Comparison of ENCODE assay signal across 8 mouse cellular contexts in the genomic region with DNA sequence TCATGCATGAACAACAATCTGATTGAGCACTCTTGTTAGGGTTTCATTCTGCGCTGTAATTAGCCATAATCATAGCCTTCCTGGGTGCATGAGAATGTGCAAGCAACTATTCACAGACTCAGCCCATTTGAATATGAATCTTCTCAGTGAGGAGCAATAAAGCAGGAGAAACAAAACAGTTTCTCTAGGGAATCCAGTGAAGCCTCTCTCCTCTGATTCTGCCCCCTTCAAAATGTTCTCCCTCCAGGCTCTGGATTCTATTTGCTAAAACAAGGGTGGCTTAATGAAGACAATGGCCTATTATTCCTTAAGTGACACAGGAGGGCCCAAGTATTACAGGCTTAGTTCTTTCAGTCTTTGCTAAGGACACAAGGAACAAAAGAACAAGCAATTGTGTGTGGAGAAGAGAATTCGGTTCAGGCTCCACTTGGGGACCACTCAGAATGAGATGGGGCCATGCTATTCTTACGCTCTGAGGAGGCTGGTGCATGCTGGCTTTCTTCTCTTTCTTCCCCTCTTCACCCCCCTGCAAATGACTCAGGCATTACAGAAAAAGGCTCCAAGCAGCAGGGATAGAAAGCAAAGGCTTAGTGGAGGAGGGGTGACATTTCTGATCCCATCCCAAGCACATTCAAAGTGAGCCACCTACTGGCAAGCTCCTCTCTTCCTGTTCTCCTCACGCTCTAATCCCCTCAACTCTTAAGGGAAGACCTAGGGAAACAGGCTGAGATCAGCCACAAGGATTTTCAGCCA.
A peak's percentile ranks its signal among the peaks of the same experiment; 100 is the strongest.
DNase-seq lines count a peak whose midpoint lies in the region; ATAC-seq and TF ChIP-seq lines count a peak whose summit lies in the region.

No protein-coding gene starts in this region.

- no peaks in the 10 kb centered on the region for H3K4me1 ChIP-seq in heart, adult 2 months (ENCODE audit: control insufficient read depth, insufficient read depth, low read length)
- peaks cover 2% of the 10 kb centered on the region; the same call in 1 of the 2 replicates for H3K4me1 ChIP-seq in kidney, adult 2 months (ENCODE audit: control insufficient read depth, insufficient read depth, low read length)
- H3K4me1 ChIP-seq in midbrain, embryonic 16.5 days (ENCODE audit: control insufficient read depth, insufficient read depth, low read length), result peaks cover 5% of the 10 kb centered on the region; the same call in 1 of the 2 replicates

- no peaks in the 10 kb centered on the region for H3K36me3 ChIP-seq in heart, adult 2 months (ENCODE audit: control insufficient read depth, insufficient read depth, low read length)
- H3K36me3 ChIP-seq in kidney, adult 2 months (ENCODE audit: control insufficient read depth, insufficient read depth, low read length), result no peaks in the 10 kb centered on the region
- no peaks in the 10 kb centered on the region for H3K36me3 ChIP-seq in midbrain, embryonic 16.5 days (ENCODE audit: control insufficient read depth, insufficient read depth, low read length)

- H3K4me2 ChIP-seq in midbrain, embryonic 16.5 days (ENCODE audit: low read length), result no peak overlapping the region; the same call in 1 of the 2 replicates

- intact Hi-C loops in heart, adult 2 months (cut with DNase I), result loop anchor here (2.0 to 10.0 kb wide), 4 partner anchors 238 to 1576 kb away; no protein-coding TSS in a partner anchor
- intact Hi-C loops in left cerebral cortex, postnatal 36 days (cut with DNase I), result loop anchor here (2.0 to 10.0 kb wide), 4 partner anchors 220 to 1580 kb away; a partner anchor contains a TSS

- H3K9me3 ChIP-seq in midbrain, embryonic 16.5 days (replicated peaks; ENCODE audit: control insufficient read depth, low read length, poor library complexity, severe bottlenecking), result no peaks in the 10 kb centered on the region

- no peak overlapping the region for H3K27ac ChIP-seq in heart, adult 2 months
- H3K27ac ChIP-seq in kidney, adult 2 months (ENCODE audit: insufficient read depth, low read depth, low read length), result no peak overlapping the region
- H3K27ac ChIP-seq in midbrain, embryonic 16.5 days (ENCODE audit: low read length), result peak overlapping the region; percentile 62

- H3K79me2 ChIP-seq in heart, adult 2 months (replicated peaks; ENCODE audit: control insufficient read depth, insufficient read depth, low read length), result no peaks in the 10 kb centered on the region

- no peak for TF ChIP-seq POLR2A in heart, adult 2 months (IDR thresholded peaks at IDR 0.05; ENCODE audit: insufficient read depth, low read depth, low read length)
- TF ChIP-seq POLR2A in kidney, adult 2 months (IDR thresholded peaks at IDR 0.05; ENCODE audit: low read depth, low read length), result no peak

- WGBS in heart, adult 2 months, result 33% methylated on average over 4 of the region's 4 CpGs
- WGBS in kidney, adult 2 months, result 37% methylated on average over 4 of the region's 4 CpGs
- 7% methylated on average over 4 of the region's 4 CpGs for WGBS in midbrain, embryonic 16.5 days

- peak; percentile 77 for TF ChIP-seq CTCF in heart, adult 2 months (IDR thresholded peaks at IDR 0.05)
- peak; percentile 73 for TF ChIP-seq CTCF in kidney, adult 2 months (conservative IDR thresholded peaks at IDR 0.05; ENCODE audit: insufficient read depth, insufficient read length, low read depth, low read length)

- 0 out of 2 replicates have a peak, but pooled peaks have one; percentile 54 for TF ChIP-seq EP300 in heart, adult 2 months (IDR thresholded peaks at IDR 0.05; ENCODE audit: insufficient read depth, low read depth, low read length)

- no peaks in the 10 kb centered on the region for H3K27me3 ChIP-seq in heart, adult 2 months (ENCODE audit: control insufficient read depth, insufficient read depth, low read length)
- H3K27me3 ChIP-seq in kidney, adult 2 months (replicated peaks; ENCODE audit: control insufficient read depth, insufficient read depth, low read length), result no peaks in the 10 kb centered on the region
- no peaks in the 10 kb centered on the region for H3K27me3 ChIP-seq in midbrain, embryonic 16.5 days (ENCODE audit: control insufficient read depth, insufficient read depth, low read depth, low read length)

- no peak overlapping the region for H3K9ac ChIP-seq in heart, adult 2 months (ENCODE audit: low read depth, low read length)
- H3K9ac ChIP-seq in midbrain, embryonic 16.5 days (ENCODE audit: low read depth, low read length), result no peak overlapping the region

- peak; percentile 76 for DNase-seq in adrenal gland, postnatal 14 days
- DNase-seq in embryo, embryonic 11.5 days (ENCODE audit: low read depth, low spot score), result peak; percentile 45
- peak in 1 of 2 experiments; percentile 38 for DNase-seq in heart, adult 2 months
- peak; percentile 74 for DNase-seq in kidney, adult 2 months
- peak; percentile 39 to 52 for DNase-seq in left cerebral cortex, postnatal 36 days (ENCODE audit: low spot score in 2 of 2)
- peak; percentile 87 for DNase-seq in telencephalon, adult 2 months (ENCODE audit: low read depth, low spot score)

- peak; percentile 93 for ATAC-seq in midbrain, embryonic 16.5 days
- ATAC-seq in erythroid progenitor cell, adult 5-6 weeks (replicated peaks; ENCODE audit: low FRiP score, poor library complexity, severe bottlenecking), result no peak

- H3K4me3 ChIP-seq in heart, adult 2 months, result no peak overlapping the region
- no peak overlapping the region for H3K4me3 ChIP-seq in kidney, adult 2 months (ENCODE audit: insufficient read depth, low read depth, low read length)
- no peak overlapping the region for H3K4me3 ChIP-seq in midbrain, embryonic 16.5 days (ENCODE audit: low read depth, low read length)
